Mouse (Mus musculus) midbrain, embryonic 12.5 days (tissue): ENCODE results near the gene Rsph10b. TPM values are rescaled to one million over a fixed set of nuclear protein-coding genes. Genes with fewer than 3 reads are reported as not detected.

Experiments used
- ATAC-seq: fragments of 200-750 bp; cut with Nextera tagmentation; 2 replicates; pipeline ENCODE4 v1.8.0; 2017; ENCODE audit warnings: low read depth, moderate TSS enrichment, moderate library complexity; ENCODE audit not compliant: low FRiP score
- H3K27ac ChIP-seq: fragments of 300-500 bp; sonication (generic); replicated peaks from 2 replicates; pipeline ENCODE4 v1.5.1; 2016; ENCODE audit warnings: mild to moderate bottlenecking
- H3K27me3 ChIP-seq: fragments of 300-500 bp; sonication (generic); 2 replicates; pipeline ENCODE4 v1.6.1; 2016; ENCODE audit warnings: mild to moderate bottlenecking
- H3K36me3 ChIP-seq: fragments of 300-500 bp; sonication (generic); 2 replicates; pipeline ENCODE4 v1.6.1; 2016
- H3K4me1 ChIP-seq: fragments of 300-500 bp; sonication (generic); 2 replicates; pipeline ENCODE4 v1.6.1; 2016
- H3K4me2 ChIP-seq: fragments of 300-500 bp; sonication (generic); replicated peaks from 2 replicates; pipeline ENCODE4 v1.6.1; 2016; ENCODE audit warnings: mild to moderate bottlenecking, moderate library complexity
- H3K4me3 ChIP-seq: fragments of 300-500 bp; sonication (generic); 2 replicates; pipeline ENCODE4 v1.5.1; 2016; ENCODE audit warnings: mild to moderate bottlenecking
- H3K9ac ChIP-seq: fragments of 300-500 bp; sonication (generic); replicated peaks from 2 replicates; pipeline ENCODE4 v1.6.1; 2016; ENCODE audit warnings: mild to moderate bottlenecking, moderate library complexity
- H3K9me3 ChIP-seq: fragments of 300-500 bp; sonication (generic); 2 replicates; pipeline ENCODE4 v1.6.1; 2016; ENCODE audit warnings: mild to moderate bottlenecking
- WGBS: fragments of 180-500 bp; shearing (Covaris S2); methylation state at CpG from one replicate; pipeline ENCODE4 v1.1.7; 2016; 5-methylcytosine and 5-hydroxymethylcytosine counted together
- polyA plus RNA-seq: library from polyadenylated mRNA; unstranded; fragments of >200 nt; fragmentation: Nextera tagmentation; extraction: Ambion mirVana; gene quantifications from 2 replicates; pipeline ENCODE4 v1.2.1, GENCODE M21; 2016

Rsph10b gene
- polyA plus RNA-seq, 1 experiment from 2014 or later, result 0.82 TPM

DNA sequence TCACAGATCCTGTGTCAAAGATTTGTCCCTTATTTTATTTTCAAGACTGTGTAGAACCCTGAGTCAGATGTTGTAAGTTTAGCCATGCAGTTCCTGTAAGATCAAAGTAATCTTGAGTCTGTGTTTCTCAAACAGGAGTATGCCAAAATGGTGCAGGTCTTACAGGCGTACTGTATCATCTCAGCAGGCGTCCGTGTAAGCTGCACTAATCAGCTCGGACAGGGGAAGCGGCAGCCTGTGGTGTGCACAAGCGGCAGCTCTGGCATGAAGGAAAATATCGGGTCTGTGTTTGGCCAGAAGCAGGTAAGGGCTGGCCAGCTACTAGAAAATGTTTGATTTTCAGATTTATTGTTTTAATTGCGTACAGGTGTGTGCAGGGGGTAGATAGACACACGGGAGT lies 16.6 kb upstream of the Rsph10b start:
- no peak overlapping the region for H3K9ac ChIP-seq
- H3K4me1 ChIP-seq, result no peaks in the 10 kb centered on the region
- H3K9me3 ChIP-seq, result no peaks in the 10 kb centered on the region
- H3K27ac ChIP-seq, result no peak overlapping the region
- H3K27me3 ChIP-seq, result no peaks in the 10 kb centered on the region
- no peak overlapping the region for H3K4me2 ChIP-seq
- no peak for ATAC-seq
- no peak overlapping the region for H3K4me3 ChIP-seq
- H3K36me3 ChIP-seq, result peaks cover 56% of the 10 kb centered on the region
- 92% methylated on average over 9 of the region's 9 CpGs for WGBS

DNA sequence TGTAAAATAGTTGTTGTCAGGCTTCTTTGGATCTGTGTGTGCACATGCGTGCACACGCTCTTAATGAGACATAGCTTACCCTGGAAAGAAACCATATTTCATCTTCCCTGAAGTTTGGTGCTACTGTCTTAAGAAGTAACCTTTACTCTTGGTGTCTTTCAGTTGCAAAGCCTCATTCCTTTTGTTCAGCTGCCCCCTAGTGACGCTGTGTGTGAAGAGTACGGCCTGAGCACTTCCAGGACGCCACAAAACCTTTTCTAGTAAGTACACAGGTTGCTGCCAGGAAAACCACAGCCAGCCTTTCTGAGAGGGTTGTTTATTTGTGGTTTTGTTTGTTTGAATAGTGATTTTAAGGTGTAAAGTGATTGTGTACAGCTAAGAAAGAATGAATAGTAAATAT lies 15.4 kb upstream of the Rsph10b start:
- H3K36me3 ChIP-seq, result peaks cover 65% of the 10 kb centered on the region
- no peak overlapping the region for H3K4me2 ChIP-seq
- H3K9ac ChIP-seq, result no peak overlapping the region
- no peaks in the 10 kb centered on the region for H3K27me3 ChIP-seq
- no peak overlapping the region for H3K4me3 ChIP-seq
- 53% methylated on average over 5 of the region's 5 CpGs for WGBS
- H3K4me1 ChIP-seq, result no peaks in the 10 kb centered on the region
- no peak for ATAC-seq
- H3K27ac ChIP-seq, result no peak overlapping the region
- H3K9me3 ChIP-seq, result no peaks in the 10 kb centered on the region

DNA sequence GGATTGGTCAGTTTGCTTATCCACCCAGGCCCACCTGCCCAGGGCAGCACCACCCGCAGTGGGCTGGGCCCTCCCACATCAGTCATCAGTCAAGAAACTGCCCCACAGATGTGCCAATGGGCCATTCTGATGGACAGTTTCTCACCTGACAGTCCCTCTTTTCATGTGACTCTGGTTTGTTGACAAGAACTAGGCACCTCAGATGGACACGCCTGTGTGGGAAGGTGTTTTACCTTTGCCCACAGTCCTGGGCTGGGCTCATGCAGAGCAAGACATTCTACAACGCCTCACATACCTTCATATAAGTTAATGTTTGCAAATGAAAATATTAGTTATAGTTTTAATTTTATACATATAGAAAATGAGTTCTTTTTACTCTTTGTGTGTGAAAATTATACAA lies 14.7 kb upstream of the Rsph10b start:
- Histone ChIP-seq H3K27ac (no peak overlapping the region), H3K4me2 (no peak overlapping the region), H3K4me1 (no peaks in the 10 kb centered on the region), H3K9ac (no peak overlapping the region), H3K4me3 (no peak overlapping the region), H3K27me3 (no peaks in the 10 kb centered on the region), H3K36me3 (peaks cover 69% of the 10 kb centered on the region), H3K9me3 (no peaks in the 10 kb centered on the region)
- no peak for ATAC-seq
- WGBS, result 94% methylated on average over 3 of the region's 3 CpGs

DNA sequence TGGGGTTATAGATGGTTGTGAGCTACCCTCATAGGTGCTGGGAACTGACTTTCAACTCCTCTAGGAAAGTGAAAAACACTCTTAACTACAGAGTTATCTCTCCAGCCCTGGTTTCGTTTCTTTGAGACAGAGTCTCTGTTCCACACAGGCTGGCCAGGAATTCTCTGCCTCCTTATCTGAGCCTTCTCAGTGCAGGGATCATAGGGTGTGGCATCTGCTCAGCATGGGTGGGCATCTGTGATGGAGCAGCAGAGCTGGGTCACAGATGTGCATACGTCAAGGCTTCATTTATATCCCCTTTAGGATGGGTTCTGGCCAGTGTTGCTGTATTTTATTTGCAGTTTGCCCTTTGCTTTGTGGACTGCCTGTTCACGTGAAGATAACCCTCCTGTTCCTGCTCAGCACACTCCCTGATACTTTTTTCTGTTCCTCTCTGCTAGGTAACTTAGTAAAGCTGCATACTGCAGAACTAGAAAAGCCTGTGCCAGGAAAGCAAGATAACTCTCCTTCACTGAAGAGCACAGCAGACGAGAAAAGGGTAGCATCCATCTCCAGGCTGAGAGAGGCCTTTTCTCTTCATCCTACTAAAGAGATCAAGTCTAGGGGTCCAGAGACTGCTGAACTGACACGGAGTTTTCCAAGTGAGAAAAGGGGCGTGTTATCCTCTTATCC lies 7.9 kb upstream of the Rsph10b start:
- Histone ChIP-seq H3K9me3 (no peaks in the 10 kb centered on the region), H3K9ac (no peak overlapping the region), H3K27me3 (no peaks in the 10 kb centered on the region), H3K36me3 (peaks cover 79% of the 10 kb centered on the region), H3K27ac (no peak overlapping the region), H3K4me2 (no peak overlapping the region), H3K4me1 (no peaks in the 10 kb centered on the region), H3K4me3 (no peak overlapping the region)
- no peak for ATAC-seq
- WGBS, result 90% methylated on average over 6 of the region's 6 CpGs

DNA sequence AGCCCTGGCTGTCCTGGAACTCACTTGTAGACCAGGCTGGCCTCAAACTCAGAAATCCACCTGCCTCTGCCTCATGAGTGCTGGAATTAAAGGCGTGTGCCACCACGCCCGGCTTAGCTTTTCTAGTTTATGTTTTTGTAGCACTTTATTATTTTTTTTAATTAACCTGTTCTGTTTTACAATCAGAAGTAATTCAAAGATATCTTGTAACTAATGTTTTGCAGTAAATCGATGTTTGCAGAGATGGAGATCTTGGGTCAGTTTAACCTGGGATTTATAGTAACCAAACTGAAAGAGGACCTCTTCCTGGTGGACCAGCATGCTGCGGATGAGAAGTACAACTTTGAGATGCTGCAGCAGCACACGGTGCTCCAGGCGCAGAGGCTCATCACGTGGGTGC lies 5.0 kb upstream of the Rsph10b start, which contains the start of gene Gm42421:
Gene Gm42421 (plus strand): TSS at position 301 of the 400 bp plus-strand sequence.
- Histone ChIP-seq H3K9ac (no peak within 1 kb of the TSS), H3K27ac (no peak within 1 kb of the TSS), H3K4me1 (0 out of 2 replicates have a peak, but pooled peaks cover 4% of the 10 kb centered on the region), H3K27me3 (no peaks in the 10 kb centered on the region), H3K4me2 (no peak within 1 kb of the TSS), H3K36me3 (peaks cover 75% of the 10 kb centered on the region), H3K9me3 (no peaks in the 10 kb centered on the region), H3K4me3 (no peak within 1 kb of the TSS)
- no peak for ATAC-seq
- WGBS, result 96% methylated on average over 8 of the region's 8 CpGs

DNA sequence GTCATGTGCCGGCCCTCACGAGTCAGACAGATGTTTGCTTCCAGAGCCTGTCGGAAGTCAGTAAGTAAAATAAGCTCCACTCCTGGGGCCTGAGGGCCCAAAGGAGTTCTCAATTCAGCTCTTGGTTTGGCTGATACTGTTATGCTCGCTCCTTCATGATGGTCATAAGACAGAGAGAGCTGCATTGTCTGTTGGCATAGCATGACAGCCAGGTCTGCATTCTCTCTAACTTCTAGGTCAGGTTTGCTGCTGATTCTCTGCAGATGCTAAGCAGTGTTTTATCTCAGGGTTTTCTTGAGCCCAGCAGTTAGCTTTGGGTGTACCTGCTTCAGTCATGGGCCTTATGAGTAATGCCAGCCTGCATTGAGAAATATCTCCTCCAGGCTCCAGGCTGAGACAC lies 3.5 kb upstream of the Rsph10b start:
- H3K27me3 ChIP-seq, result no peaks in the 10 kb centered on the region
- H3K4me3 ChIP-seq, result no peak overlapping the region
- H3K9ac ChIP-seq, result no peak overlapping the region
- no peak for ATAC-seq
- H3K36me3 ChIP-seq, result peaks cover 64% of the 10 kb centered on the region
- H3K4me1 ChIP-seq, result 0 out of 2 replicates have a peak, but pooled peaks cover 4% of the 10 kb centered on the region
- 98% methylated on average over 4 of the region's 4 CpGs for WGBS
- no peak overlapping the region for H3K4me2 ChIP-seq
- H3K9me3 ChIP-seq, result no peaks in the 10 kb centered on the region
- no peak overlapping the region for H3K27ac ChIP-seq

DNA sequence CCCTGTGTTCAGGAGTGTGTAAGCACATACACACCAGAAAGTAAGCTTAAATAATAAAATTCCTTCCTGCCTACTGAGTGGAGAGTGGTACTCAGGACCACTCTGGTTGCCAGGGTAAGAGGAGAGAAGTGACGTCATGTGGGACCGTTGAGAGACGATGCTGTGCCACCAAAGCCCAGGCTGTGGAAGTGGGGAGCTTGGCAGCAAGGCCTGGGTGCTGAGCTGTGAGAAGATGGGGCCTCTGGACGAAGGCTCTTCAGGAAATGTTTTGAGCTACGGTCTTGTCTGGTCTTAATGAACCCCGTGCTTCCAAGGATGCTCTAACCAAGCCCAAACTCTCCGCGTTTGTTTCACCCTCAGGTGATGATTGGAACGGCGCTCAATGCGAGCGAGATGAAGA lies 2.2 kb upstream of the Rsph10b start:
- no peak for ATAC-seq
- Histone ChIP-seq H3K36me3 (peaks cover 50% of the 10 kb centered on the region), H3K27ac (no peak overlapping the region), H3K4me2 (no peak overlapping the region), H3K9me3 (no peaks in the 10 kb centered on the region), H3K4me1 (0 out of 2 replicates have a peak, but pooled peaks cover 4% of the 10 kb centered on the region), H3K9ac (no peak overlapping the region), H3K27me3 (no peaks in the 10 kb centered on the region), H3K4me3 (no peak overlapping the region)
- WGBS, result 94% methylated on average over 12 of the region's 12 CpGs

DNA sequence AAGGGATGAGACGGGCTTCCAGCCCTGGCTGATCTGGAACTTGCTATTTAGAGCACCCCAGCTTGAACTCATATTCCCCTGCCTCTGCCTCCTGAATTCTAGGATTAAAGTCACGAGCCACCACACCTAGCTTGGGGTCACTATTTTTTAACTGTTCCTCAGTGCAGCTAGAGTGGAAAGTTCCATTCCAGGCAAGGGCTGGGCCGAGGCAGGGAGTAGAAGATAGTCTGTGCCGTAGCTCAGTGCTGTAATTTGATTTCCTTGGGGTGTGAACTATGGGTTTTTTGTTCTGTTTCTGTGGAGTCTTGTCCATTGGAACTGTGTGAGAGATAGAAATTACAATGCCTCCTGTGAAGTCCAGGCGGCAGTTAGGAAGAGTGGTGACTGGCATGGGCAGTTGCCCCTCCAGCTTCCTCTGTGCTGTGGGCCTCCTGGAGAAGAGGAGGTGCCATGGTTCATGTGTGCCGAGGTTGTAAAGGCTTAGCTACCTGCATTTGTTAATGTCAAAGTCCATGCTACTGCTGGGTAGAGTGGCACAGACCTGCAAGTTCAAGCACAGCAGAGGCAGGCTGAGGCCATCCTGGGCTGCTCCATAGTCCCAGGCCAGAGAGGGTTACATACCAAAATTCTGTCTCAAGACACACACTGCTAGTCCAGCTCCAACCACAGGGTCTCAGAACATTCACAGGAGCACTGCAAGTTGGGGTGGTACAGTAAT lies 813 bp upstream of the Rsph10b start:
- H3K4me3 ChIP-seq, result no peak overlapping the region
- 0 out of 2 replicates have a peak, but pooled peaks cover 4% of the 10 kb centered on the region for H3K4me1 ChIP-seq
- WGBS, result 90% methylated on average over 6 of the region's 6 CpGs
- H3K36me3 ChIP-seq, result peaks cover 38% of the 10 kb centered on the region
- no peak overlapping the region for H3K27ac ChIP-seq
- H3K4me2 ChIP-seq, result no peak overlapping the region
- H3K9me3 ChIP-seq, result no peaks in the 10 kb centered on the region
- no peak overlapping the region for H3K9ac ChIP-seq
- H3K27me3 ChIP-seq, result no peaks in the 10 kb centered on the region
- no peak for ATAC-seq

DNA sequence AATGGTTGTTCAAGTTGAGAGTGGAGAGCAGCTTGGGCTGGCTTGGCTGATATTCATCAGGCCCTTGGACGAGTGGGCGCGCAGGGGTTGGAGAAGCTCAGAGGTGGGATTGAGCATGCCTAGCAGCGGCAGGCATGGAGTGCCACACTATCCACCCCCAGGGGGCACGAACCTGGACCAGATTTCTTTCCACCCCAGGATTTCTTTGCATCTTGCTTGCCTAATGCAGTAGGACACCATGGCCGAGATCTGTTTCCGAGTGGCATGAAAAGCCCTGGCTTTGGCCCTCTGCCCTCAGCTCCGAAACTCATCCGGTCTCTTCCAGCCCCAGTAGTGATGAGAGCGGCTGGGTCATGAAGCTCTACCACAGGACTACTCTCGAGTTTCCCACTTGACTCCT lies 579 bp downstream of the Rsph10b start:
- H3K36me3 ChIP-seq, result peaks cover 33% of the 10 kb centered on the region
- 0 out of 2 replicates have a peak, but pooled peaks cover 4% of the 10 kb centered on the region for H3K4me1 ChIP-seq
- no peak overlapping the region for H3K4me2 ChIP-seq
- no peaks in the 10 kb centered on the region for H3K9me3 ChIP-seq
- H3K27me3 ChIP-seq, result no peaks in the 10 kb centered on the region
- WGBS, result 84% methylated on average over 11 of the region's 11 CpGs
- ATAC-seq, result no peak
- H3K27ac ChIP-seq, result no peak overlapping the region
- H3K4me3 ChIP-seq, result no peak overlapping the region
- H3K9ac ChIP-seq, result no peak overlapping the region

DNA sequence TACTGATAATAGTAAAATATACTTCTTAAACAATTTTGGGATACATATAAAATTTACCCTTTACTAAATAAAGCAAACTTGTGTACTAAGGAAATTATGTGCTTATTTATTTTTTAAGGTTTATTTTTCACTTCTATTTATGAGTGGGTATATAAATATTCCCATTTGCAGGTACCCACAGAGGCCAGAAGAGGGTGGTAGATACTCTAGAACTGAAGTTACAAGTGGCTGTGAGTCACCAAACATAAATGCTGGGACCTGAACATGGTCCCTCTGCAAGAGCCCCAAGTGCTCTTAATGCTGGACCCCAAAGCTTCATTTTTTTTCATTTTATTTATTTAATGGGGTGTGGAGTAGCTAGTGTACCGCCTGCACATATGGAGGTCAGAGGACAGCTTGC lies 1.0 kb downstream of the Rsph10b start:
- Histone ChIP-seq H3K9ac (no peak overlapping the region), H3K4me3 (no peak overlapping the region), H3K9me3 (no peaks in the 10 kb centered on the region), H3K4me2 (no peak overlapping the region), H3K27me3 (no peaks in the 10 kb centered on the region), H3K4me1 (0 out of 2 replicates have a peak, but pooled peaks cover 4% of the 10 kb centered on the region), H3K27ac (no peak overlapping the region), H3K36me3 (peaks cover 28% of the 10 kb centered on the region)
- WGBS, result 97% methylated on average over 1 of the region's 1 CpGs
- ATAC-seq, result no peak

DNA sequence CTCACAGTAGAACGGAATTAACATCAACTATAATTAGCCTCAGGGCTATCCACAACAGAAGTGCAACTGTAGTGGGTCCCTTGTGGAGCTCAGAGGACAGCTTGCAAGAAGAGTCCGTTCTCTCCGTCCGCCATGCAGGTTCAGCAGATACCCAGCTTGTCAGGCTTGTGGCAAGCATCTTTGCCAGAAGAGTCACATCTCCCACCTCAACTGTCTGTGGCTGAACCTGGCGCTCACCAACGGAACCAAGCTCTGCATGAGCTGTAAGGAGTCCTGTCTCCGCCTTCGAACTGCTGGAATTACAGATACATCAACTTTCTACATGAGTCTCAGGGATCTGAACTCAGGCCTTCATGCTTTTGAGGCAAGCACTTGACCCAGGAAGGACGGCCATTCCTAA lies 3.3 kb downstream of the Rsph10b start:
- Histone ChIP-seq H3K9ac (no peak overlapping the region), H3K9me3 (0 out of 2 replicates have a peak, but pooled peaks cover 4% of the 10 kb centered on the region), H3K27ac (no peak overlapping the region), H3K27me3 (no peaks in the 10 kb centered on the region), H3K4me2 (no peak overlapping the region), H3K4me3 (no peak overlapping the region), H3K4me1 (0 out of 2 replicates have a peak, but pooled peaks cover 4% of the 10 kb centered on the region), H3K36me3 (peaks cover 8% of the 10 kb centered on the region; the same call in 1 of the 2 replicates)
- ATAC-seq, result no peak
- 92% methylated on average over 9 of the region's 9 CpGs for WGBS

DNA sequence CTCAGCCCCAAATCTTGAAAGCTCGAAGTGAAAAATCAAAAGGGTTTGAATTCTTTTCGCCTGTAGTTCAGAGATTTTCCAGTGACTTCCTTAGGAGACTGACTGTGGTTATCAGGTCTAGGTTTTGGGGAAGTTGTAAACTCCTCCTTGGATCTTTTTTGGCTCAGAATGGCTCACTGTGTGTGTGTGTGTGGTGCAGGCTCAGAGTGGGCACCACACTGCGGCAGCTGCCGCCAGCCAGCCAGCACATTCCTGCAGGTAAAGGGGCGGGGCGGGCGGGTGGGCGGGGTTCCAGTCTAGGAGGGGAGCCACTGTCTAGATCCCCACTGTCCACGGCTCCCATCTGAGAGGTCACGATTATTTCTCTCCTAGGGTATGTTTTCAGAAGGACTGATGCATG lies 8.8 kb downstream of the Rsph10b start:
- Histone ChIP-seq H3K27ac (no peak overlapping the region), H3K4me2 (no peak overlapping the region), H3K4me3 (no peak overlapping the region), H3K4me1 (no peaks in the 10 kb centered on the region), H3K27me3 (no peaks in the 10 kb centered on the region), H3K36me3 (no peaks in the 10 kb centered on the region), H3K9me3 (0 out of 2 replicates have a peak, but pooled peaks cover 4% of the 10 kb centered on the region), H3K9ac (no peak overlapping the region)
- 31% methylated on average over 10 of the region's 10 CpGs for WGBS
- no peak for ATAC-seq
